Mouse (Mus musculus): Measurements from ENCODE around the gene Tas2r109. TPM values are rescaled to one million over a fixed set of nuclear protein-coding genes. Genes with fewer than 3 reads are reported as not detected.
"Not testable (repeated sequence)": the region's sequence is repeated elsewhere in the genome, so short reads cannot be mapped to it uniquely, and the experiment has no call there.

Tas2r109 gene
- polyA plus RNA-seq (2014; fragmentation: Nextera tagmentation; extraction: Ambion mirVana), result not detected in 2 replicates

- no peak within 1 kb of the TSS for H3K4me2 ChIP-seq (replicated peaks)
- H3K36me3 ChIP-seq (replicated peaks; ENCODE audit: control insufficient read depth, insufficient read depth), result no peaks in the 10 kb centered on the region
- H3K4me3 ChIP-seq (replicated peaks; ENCODE audit: low read length), result no peak within 1 kb of the TSS
- 82% methylated on average over 2 of the region's 2 CpGs for WGBS
- ATAC-seq (ENCODE audit: low FRiP score), result no peak
- H3K27me3 ChIP-seq (ENCODE audit: control insufficient read depth, insufficient read depth, low read length), result no peaks in the 10 kb centered on the region
- H3K9me3 ChIP-seq (ENCODE audit: control insufficient read depth, low read length), result no peaks in the 10 kb centered on the region
- no peak for DNase-seq (ENCODE audit: low spot score)
- H3K9ac ChIP-seq, result no peak within 1 kb of the TSS
- H3K4me1 ChIP-seq (replicated peaks; ENCODE audit: control insufficient read depth, insufficient read depth, low read length), result no peaks in the 10 kb centered on the region
- H3K27ac ChIP-seq, result no peak within 1 kb of the TSS
Observed at GRCm38 (mm10) chr6:132980865-132981264, at the start of gene Tas2r109. Gene Tas2r109 (minus strand): TSS chr6:132980965.

- DNase-seq (ENCODE audit: low spot score), result no peak
- H3K4me2 ChIP-seq (replicated peaks), result no peak within 1 kb of the TSS
- no peaks in the 10 kb centered on the region for H3K9me3 ChIP-seq (ENCODE audit: control insufficient read depth, low read length)
- no peaks in the 10 kb centered on the region for H3K36me3 ChIP-seq (replicated peaks; ENCODE audit: control insufficient read depth, insufficient read depth)
- H3K27me3 ChIP-seq (ENCODE audit: control insufficient read depth, insufficient read depth, low read length), result no peaks in the 10 kb centered on the region
- H3K9ac ChIP-seq, result no peak within 1 kb of the TSS
- no peak within 1 kb of the TSS for H3K4me3 ChIP-seq (replicated peaks; ENCODE audit: low read length)
- 71% methylated on average over 1 of the region's 1 CpGs for WGBS
- no peaks in the 10 kb centered on the region for H3K4me1 ChIP-seq (replicated peaks; ENCODE audit: control insufficient read depth, insufficient read depth, low read length)
- no peak within 1 kb of the TSS for H3K27ac ChIP-seq
- ATAC-seq (ENCODE audit: low FRiP score), result no peak
Observed at GRCm38 (mm10) chr6:132957819-132958218, 22.9 kb downstream of the Tas2r109 start, which contains the start of gene Tas2r131. Gene Tas2r131 (minus strand): TSS chr6:132957919.

- DNase-seq (ENCODE audit: low spot score) (no peak), ATAC-seq (ENCODE audit: low FRiP score) (no peak)
- no peaks in the 10 kb centered on the region for H3K4me1 ChIP-seq (replicated peaks; ENCODE audit: control insufficient read depth, insufficient read depth, low read length)
- no peaks in the 10 kb centered on the region for H3K27me3 ChIP-seq (ENCODE audit: control insufficient read depth, insufficient read depth, low read length)
- no peak within 1 kb of the TSS for H3K4me2 ChIP-seq (replicated peaks)
- no peak within 1 kb of the TSS for H3K4me3 ChIP-seq (replicated peaks; ENCODE audit: low read length)
- no peak within 1 kb of the TSS for H3K9ac ChIP-seq
- WGBS, result 83% methylated on average over 2 of the region's 2 CpGs
- no peaks in the 10 kb centered on the region for H3K9me3 ChIP-seq (ENCODE audit: control insufficient read depth, low read length)
- H3K27ac ChIP-seq, result no peak within 1 kb of the TSS
- no peaks in the 10 kb centered on the region for H3K36me3 ChIP-seq (replicated peaks; ENCODE audit: control insufficient read depth, insufficient read depth)
Observed at GRCm38 (mm10) chr6:132950802-132951201, 30.0 kb downstream of the Tas2r109 start, which contains the start of gene Tas2r129. Gene Tas2r129 (plus strand): TSS chr6:132951102.

- not testable (repeated sequence) for ATAC-seq (ENCODE audit: low FRiP score); H3K4me2 ChIP-seq (replicated peaks); H3K9me3 ChIP-seq (ENCODE audit: control insufficient read depth, low read length); H3K4me3 ChIP-seq (replicated peaks; ENCODE audit: low read length); DNase-seq (ENCODE audit: low spot score); H3K9ac ChIP-seq; H3K27me3 ChIP-seq (ENCODE audit: control insufficient read depth, insufficient read depth, low read length); H3K4me1 ChIP-seq (replicated peaks; ENCODE audit: control insufficient read depth, insufficient read depth, low read length); H3K36me3 ChIP-seq (replicated peaks; ENCODE audit: control insufficient read depth, insufficient read depth); H3K27ac ChIP-seq
Observed at GRCm38 (mm10) chr6:132941376-132941775, 39.4 kb downstream of the Tas2r109 start.

Other genes starting within 250 kb of the Tas2r109 start
- not detected in 2 replicates for gene Tas2r115, start 242.9 kb downstream of the Tas2r109 start, polyA plus RNA-seq (2014; fragmentation: Nextera tagmentation; extraction: Ambion mirVana)
- not detected in 2 replicates for gene Tas2r124, start 226.2 kb downstream of the Tas2r109 start, polyA plus RNA-seq (2014; fragmentation: Nextera tagmentation; extraction: Ambion mirVana)
- not detected in 2 replicates for gene Tas2r102, start 218.8 kb downstream of the Tas2r109 start, polyA plus RNA-seq (2014; fragmentation: Nextera tagmentation; extraction: Ambion mirVana)
- gene Tas2r136, start 202.8 kb downstream of the Tas2r109 start, polyA plus RNA-seq (2014; fragmentation: Nextera tagmentation; extraction: Ambion mirVana), result not detected in 2 replicates
- gene Tas2r117, start 178.1 kb downstream of the Tas2r109 start, polyA plus RNA-seq (2014; fragmentation: Nextera tagmentation; extraction: Ambion mirVana), result not detected in 2 replicates
- gene Tas2r123, start 133.8 kb downstream of the Tas2r109 start, polyA plus RNA-seq (2014; fragmentation: Nextera tagmentation; extraction: Ambion mirVana), result not detected in 2 replicates
- gene Tas2r116, start 125.5 kb downstream of the Tas2r109 start, polyA plus RNA-seq (2014; fragmentation: Nextera tagmentation; extraction: Ambion mirVana), result not detected in 2 replicates
- gene Tas2r110, start 113.0 kb downstream of the Tas2r109 start, polyA plus RNA-seq (2014; fragmentation: Nextera tagmentation; extraction: Ambion mirVana), result not detected in 2 replicates
- gene Tas2r113, start 88.0 kb downstream of the Tas2r109 start, polyA plus RNA-seq (2014; fragmentation: Nextera tagmentation; extraction: Ambion mirVana), result not detected in 2 replicates
- gene Tas2r125, start 71.3 kb downstream of the Tas2r109 start, polyA plus RNA-seq (2014; fragmentation: Nextera tagmentation; extraction: Ambion mirVana), result not detected in 2 replicates
- not detected in 2 replicates for gene Tas2r129, start 29.9 kb downstream of the Tas2r109 start, polyA plus RNA-seq (2014; fragmentation: Nextera tagmentation; extraction: Ambion mirVana)
- gene Tas2r131, start 23.0 kb downstream of the Tas2r109 start, polyA plus RNA-seq (2014; fragmentation: Nextera tagmentation; extraction: Ambion mirVana), result not detected in 2 replicates
- gene Tas2r103, start 56.1 kb upstream of the Tas2r109 start, polyA plus RNA-seq (2014; fragmentation: Nextera tagmentation; extraction: Ambion mirVana), result not detected in 2 replicates
- not detected in 2 replicates for gene Tas2r140, start 74.9 kb upstream of the Tas2r109 start, polyA plus RNA-seq (2014; fragmentation: Nextera tagmentation; extraction: Ambion mirVana)
- gene Smim10l1, start 123.9 kb upstream of the Tas2r109 start, polyA plus RNA-seq (2014; fragmentation: Nextera tagmentation; extraction: Ambion mirVana), result 113 and 117 TPM in 2 replicates